Mouse (Mus musculus) midbrain, postnatal 0 days (tissue): ENCODE measurements around the gene Apbb2. TPM values are rescaled to one million over a fixed set of nuclear protein-coding genes. Genes with fewer than 3 reads are reported as not detected.

Experiments
- ATAC-seq: fragments of 200-750 bp; cut with Nextera tagmentation; 2 replicates; pipeline ENCODE4 v1.8.0; 2017; ENCODE audit warnings: moderate number of reproducible peaks, mild to moderate bottlenecking, moderate TSS enrichment, moderate library complexity; ENCODE audit not compliant: low FRiP score
- DNase-seq: peaks from one replicate; pipeline ENCODE4 v3.0.0-alpha.2; 2015; ENCODE audit warnings: low spot score
- H3K27ac ChIP-seq: fragments of 300-500 bp; sonication (generic); 2 replicates; pipeline ENCODE4 v1.5.1; 2014; ENCODE audit warnings: low read depth, mild to moderate bottlenecking, low read length, mixed read lengths
- H3K27me3 ChIP-seq: fragments of 300-500 bp; sonication (generic); 2 replicates; pipeline ENCODE4 v1.6.1; 2014; ENCODE audit warnings: low read length, control low read depth, mixed read lengths; ENCODE audit not compliant: insufficient read depth
- H3K36me3 ChIP-seq: fragments of 300-500 bp; sonication (generic); 2 replicates; pipeline ENCODE4 v1.6.1; 2014; ENCODE audit warnings: low read length, control low read depth, mixed read lengths; ENCODE audit not compliant: insufficient read depth
- H3K4me1 ChIP-seq: fragments of 300-500 bp; sonication (generic); 2 replicates; pipeline ENCODE4 v1.6.1; 2014; ENCODE audit warnings: mild to moderate bottlenecking, control low read depth, antibody characterized with exemption, low read length, mixed read lengths; ENCODE audit not compliant: insufficient read depth
- H3K4me2 ChIP-seq: fragments of 300-500 bp; sonication (generic); 2 replicates; pipeline ENCODE4 v1.6.1; 2014; ENCODE audit warnings: low read depth, mild to moderate bottlenecking, low read length, mixed read lengths; ENCODE audit not compliant: poor library complexity, severe bottlenecking
- H3K4me3 ChIP-seq: fragments of 300-500 bp; sonication (generic); 2 replicates; pipeline ENCODE4 v1.5.1; 2014; ENCODE audit warnings: low read depth, mild to moderate bottlenecking, low read length, moderate library complexity
- H3K9ac ChIP-seq: fragments of 300-500 bp; sonication (generic); replicated peaks from 2 replicates; pipeline ENCODE4 v1.6.1; 2014; ENCODE audit warnings: mild to moderate bottlenecking, low read length, moderate library complexity, mixed read lengths; ENCODE audit not compliant: poor library complexity, severe bottlenecking
- H3K9me3 ChIP-seq: fragments of 300-500 bp; sonication (generic); 2 replicates; pipeline ENCODE4 v1.6.1; 2016; ENCODE audit warnings: low read length, control low read depth
- CTCF ChIP-seq: IDR thresholded peaks from 2 replicates; pipeline ENCODE4 v1.5.1; 2016; ENCODE audit warnings: antibody characterized with exemption, mild to moderate bottlenecking
- WGBS: fragments of 180-500 bp; shearing (Covaris S2); extraction: QIAGEN DNeasy Blood & Tissue Kit; methylation state at CpG from one replicate; pipeline ENCODE4 v1.1.7; 2014; 5-methylcytosine and 5-hydroxymethylcytosine counted together
- polyA plus RNA-seq: library from polyadenylated mRNA; unstranded; fragments of >200 nt; fragmentation: Nextera tagmentation; extraction: Ambion mirVana; gene quantifications from 2 replicates; pipeline ENCODE4 v1.2.1, GENCODE M21; 2015
- total RNA-seq: library from RNA; depleted of rRNA; stranded (reverse); fragments of >200 nt; gene quantifications from 2 replicates; pipeline ENCODE4 v1.2.3, GENCODE M21; 2014

Apbb2 gene
- total and polyA plus RNA-seq, 2 experiments from 2014 or later: 60.6 to 76.0 TPM

GRCm38 (mm10) chr5:66521250-66521649, 97.3 kb downstream of the Apbb2 start:
- Histone ChIP-seq H3K9ac (no peak overlapping the region), H3K36me3 (no peaks in the 10 kb centered on the region), H3K4me2 (no peak overlapping the region), H3K9me3 (no peaks in the 10 kb centered on the region), H3K4me1 (peaks cover 3% of the 10 kb centered on the region; the same call in 1 of the 2 replicates), H3K27me3 (no peaks in the 10 kb centered on the region), H3K27ac (no peak overlapping the region), H3K4me3 (no peak overlapping the region)
- no peak for TF ChIP-seq CTCF
- WGBS: 48% methylated on average over 2 of the region's 2 CpGs
- ATAC-seq (no peak), DNase-seq (no peak)

- TF ChIP-seq CTCF: no peak
- DNase-seq (no peak), ATAC-seq (no peak)
- 64% methylated on average over 5 of the region's 5 CpGs for WGBS
- H3K9me3 ChIP-seq: no peaks in the 10 kb centered on the region
- H3K4me3 ChIP-seq: no peak overlapping the region
- no peak overlapping the region for H3K27ac ChIP-seq
- H3K4me2 ChIP-seq: no peak overlapping the region
- H3K9ac ChIP-seq: no peak overlapping the region
- peaks cover 3% of the 10 kb centered on the region; the same call in 1 of the 2 replicates for H3K4me1 ChIP-seq
- H3K36me3 ChIP-seq: no peaks in the 10 kb centered on the region
- no peaks in the 10 kb centered on the region for H3K27me3 ChIP-seq
Observed at GRCm38 (mm10) chr5:66519511-66519910, 99.1 kb downstream of the Apbb2 start.

DNA sequence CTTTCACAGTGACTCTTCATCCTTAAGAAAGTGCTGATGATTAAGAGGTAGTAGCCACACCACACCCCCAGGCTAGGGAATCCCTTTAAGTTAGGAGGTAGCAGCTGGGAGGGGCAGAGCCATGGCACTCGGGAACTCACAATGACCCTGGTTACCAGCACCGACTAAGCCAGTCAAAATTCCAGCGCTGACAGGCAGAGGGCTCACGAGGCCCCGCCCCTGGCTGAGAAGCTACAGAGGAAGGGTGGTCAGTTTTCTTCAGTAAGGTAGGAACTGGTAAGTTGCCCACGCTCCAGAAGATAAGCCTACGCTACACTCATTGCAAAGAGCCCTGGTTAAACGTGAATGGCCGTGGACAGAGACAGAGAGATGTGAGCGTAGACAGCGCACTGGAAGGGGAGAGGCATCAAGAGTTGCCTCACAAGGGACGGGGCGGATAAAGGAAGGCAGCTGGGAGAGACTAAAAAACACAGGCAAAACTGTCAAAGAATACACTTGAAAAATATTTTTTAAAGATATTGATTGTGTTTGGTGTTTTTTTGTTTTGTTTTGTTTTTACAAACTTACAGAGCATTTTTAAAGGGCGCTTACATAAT, 100.1 kb downstream of the Apbb2 start:
- H3K27me3 ChIP-seq: no peaks in the 10 kb centered on the region

DNA sequence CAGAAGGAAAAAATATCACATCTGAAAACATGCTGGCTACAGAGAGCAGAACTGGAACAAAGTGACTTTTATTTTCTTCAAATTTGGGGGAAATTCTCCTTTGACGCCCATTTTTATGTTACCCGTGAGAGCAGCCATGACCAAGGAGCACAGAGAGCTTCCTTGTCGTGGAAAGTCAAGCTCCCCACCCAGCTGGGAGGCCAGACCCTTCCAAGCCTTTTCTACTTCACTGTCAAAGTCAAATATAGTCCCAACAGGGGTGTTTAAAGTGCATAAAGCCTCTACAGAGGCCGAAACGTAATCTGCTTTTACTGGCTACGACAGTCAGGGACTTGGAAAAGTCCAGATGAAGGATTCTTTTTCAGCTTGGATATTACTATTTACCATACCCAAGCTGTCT, 101.1 kb downstream of the Apbb2 start:
- Histone ChIP-seq H3K27ac (no peak overlapping the region), H3K4me3 (no peak overlapping the region), H3K4me2 (no peak overlapping the region), H3K36me3 (no peaks in the 10 kb centered on the region), H3K4me1 (no peaks in the 10 kb centered on the region), H3K9ac (no peak overlapping the region), H3K27me3 (no peaks in the 10 kb centered on the region), H3K9me3 (no peaks in the 10 kb centered on the region)
- ATAC-seq (no peak), DNase-seq (no peak)
- TF ChIP-seq CTCF: no peak
- WGBS: 66% methylated on average over 6 of the region's 6 CpGs

More for the DNA sequence above, 100.1 kb downstream of the Apbb2 start:
- H3K9me3 ChIP-seq: no peaks in the 10 kb centered on the region
- no peak overlapping the region for H3K9ac ChIP-seq
- no peak overlapping the region for H3K4me2 ChIP-seq
- H3K27ac ChIP-seq: no peak overlapping the region
- DNase-seq (no peak), ATAC-seq (no peak)
- WGBS: 44% methylated on average over 14 of the region's 14 CpGs
- no peak for TF ChIP-seq CTCF
- peaks cover 3% of the 10 kb centered on the region; the same call in 1 of the 2 replicates for H3K4me1 ChIP-seq
- no peaks in the 10 kb centered on the region for H3K36me3 ChIP-seq
- H3K4me3 ChIP-seq: no peak overlapping the region

DNA sequence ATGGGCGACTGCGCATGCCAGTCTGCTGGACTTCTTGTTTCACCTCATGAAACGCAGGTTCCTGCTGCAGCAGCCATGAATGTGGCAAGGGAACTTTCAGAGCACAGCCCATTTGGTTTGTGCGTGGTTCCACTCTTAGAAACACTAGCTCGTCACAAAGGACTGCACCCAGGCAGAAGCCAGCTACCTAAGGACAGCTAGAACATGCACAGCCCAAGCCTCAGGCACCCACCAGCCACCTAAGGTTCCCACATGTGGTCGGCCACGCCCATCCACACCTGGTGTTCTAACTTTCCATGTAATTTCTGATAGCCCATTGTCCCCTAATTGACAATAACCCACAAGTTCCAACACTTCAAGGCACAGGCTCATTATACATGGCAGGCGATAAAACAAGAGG, 102.3 kb downstream of the Apbb2 start:
- no peaks in the 10 kb centered on the region for H3K4me1 ChIP-seq
- ATAC-seq: no peak
- no peak overlapping the region for H3K9ac ChIP-seq
- H3K4me2 ChIP-seq: no peak overlapping the region
- no peak for TF ChIP-seq CTCF
- WGBS: 93% methylated on average over 8 of the region's 8 CpGs
- no peaks in the 10 kb centered on the region for H3K9me3 ChIP-seq
- DNase-seq: no peak
- H3K27me3 ChIP-seq: no peaks in the 10 kb centered on the region
- H3K4me3 ChIP-seq: no peak overlapping the region
- H3K27ac ChIP-seq: no peak overlapping the region
- no peaks in the 10 kb centered on the region for H3K36me3 ChIP-seq

DNA sequence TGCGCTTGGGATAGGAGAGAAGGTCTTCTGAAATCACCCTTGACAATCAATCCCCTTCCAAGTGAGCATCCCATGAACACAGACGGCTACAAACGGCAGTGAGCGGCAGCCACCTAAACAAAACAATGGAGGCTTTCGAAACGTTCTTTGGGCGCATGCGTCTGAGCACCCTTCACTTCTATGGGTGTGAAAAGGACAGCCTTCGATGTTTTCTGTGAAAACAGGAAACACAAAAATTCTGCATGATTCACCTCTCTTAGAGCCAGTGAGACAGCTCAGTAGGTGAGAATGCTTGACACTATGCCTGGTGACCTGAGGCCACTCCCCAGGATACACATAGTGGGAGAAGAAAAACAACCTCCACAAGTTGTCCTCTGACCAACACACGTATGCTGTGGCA, 103.3 kb downstream of the Apbb2 start:
- no peak overlapping the region for H3K9ac ChIP-seq
- WGBS: 87% methylated on average over 10 of the region's 10 CpGs
- no peak for TF ChIP-seq CTCF

More for the DNA sequence above, 103.3 kb downstream of the Apbb2 start:
- Histone ChIP-seq H3K9me3 (no peaks in the 10 kb centered on the region), H3K4me1 (no peaks in the 10 kb centered on the region), H3K4me2 (no peak overlapping the region), H3K4me3 (no peak overlapping the region), H3K27me3 (no peaks in the 10 kb centered on the region), H3K27ac (no peak overlapping the region), H3K36me3 (no peaks in the 10 kb centered on the region)
- ATAC-seq (no peak), DNase-seq (no peak)
